Mouse (Mus musculus) left cerebral cortex, adult 18-20 months (tissue): ENCODE results near the gene Ten1. TPM values are rescaled to one million over a fixed set of nuclear protein-coding genes. Genes with fewer than 3 reads are reported as not detected.

Source experiments
- DNase-seq, 2 experiments: peaks; one replicate each; pipeline ENCODE4 v3.0.0; 2021 to 2022; ENCODE audit warnings: low spot score in 2 of 2, mixed read lengths in 1 of 2
- total RNA-seq, 2 experiments: library from RNA; stranded (reverse); gene quantifications; 2 replicates each; pipeline ENCODE4 v1.2.3; 2021

The Ten1 gene
- total RNA-seq, 2 experiments from 2014 or later = 37.8 to 39.5 TPM

DNA sequence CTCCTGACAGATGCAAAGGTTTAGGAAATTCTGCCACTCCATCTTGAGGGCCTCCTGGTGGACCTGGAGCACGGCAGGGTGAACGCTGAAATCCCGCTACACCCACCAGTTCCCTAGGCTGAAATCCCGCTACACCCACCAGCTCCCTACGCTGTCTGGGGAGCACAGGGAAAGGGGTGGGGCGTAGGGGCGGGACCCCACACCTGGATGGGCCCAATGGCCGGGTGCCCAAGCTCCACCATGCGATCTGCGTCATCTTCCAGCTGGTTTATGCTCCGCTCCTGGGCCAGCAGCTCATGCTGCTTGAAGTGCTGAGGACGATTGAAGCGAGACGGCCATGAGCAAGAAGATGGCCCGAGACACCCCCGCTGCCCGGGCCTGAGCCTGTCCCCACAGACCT lies 33.8 kb downstream of the Ten1 start:
- no peak for DNase-seq

DNA sequence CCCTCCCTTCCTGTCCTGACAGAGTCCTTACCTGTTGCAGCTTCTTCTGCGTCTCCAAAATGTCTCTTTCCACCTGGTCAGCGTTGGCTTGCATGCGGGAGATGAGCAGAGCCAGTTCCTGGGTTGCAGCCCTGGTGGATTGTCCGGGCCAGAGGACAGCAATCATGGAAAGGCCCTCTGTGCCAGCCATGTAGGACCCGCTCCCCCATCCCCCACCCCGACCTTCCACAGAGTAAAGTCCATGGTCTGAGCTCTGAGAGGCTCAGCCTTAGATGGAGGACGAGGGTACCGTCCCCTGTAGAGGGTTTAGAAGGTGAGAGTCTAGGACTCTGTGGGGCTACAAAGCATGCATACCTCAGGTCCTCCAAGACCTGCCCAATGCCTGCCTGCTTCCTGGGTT lies 36.2 kb downstream of the Ten1 start:
- no peak for DNase-seq

DNA sequence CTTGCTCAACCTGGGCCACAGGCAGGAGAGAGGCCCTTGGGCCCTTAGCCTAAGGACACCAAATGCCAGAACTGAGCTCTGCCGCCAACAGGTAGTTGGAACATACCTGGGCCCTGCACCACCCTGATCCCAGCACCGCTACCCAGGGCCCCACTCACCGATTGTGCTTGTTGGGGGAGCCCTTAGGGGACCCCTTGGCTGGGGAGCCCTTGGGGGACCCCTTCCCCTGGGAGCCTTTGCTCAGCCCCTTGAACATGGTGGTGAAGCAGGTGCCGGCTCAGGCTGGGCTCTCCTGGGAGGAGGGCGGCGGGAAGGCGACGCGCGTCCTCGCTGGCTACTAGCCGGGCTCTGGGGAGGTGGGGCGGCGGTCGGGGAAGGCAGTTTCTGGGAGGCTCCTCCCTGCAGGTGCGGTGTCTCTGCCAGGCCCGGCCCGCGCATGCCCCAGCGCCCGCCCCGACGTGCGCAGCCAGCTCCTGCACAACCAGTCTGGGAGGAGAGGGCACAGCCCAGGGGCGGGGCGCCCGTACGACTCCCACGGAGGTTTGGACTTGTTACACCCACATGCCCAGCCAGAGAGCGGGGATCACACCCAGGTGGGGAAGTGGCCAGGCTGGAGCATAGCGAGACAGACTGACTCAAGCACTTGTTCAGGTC lies 39.2 kb downstream of the Ten1 start, which contains the start of gene Evpl:
Gene Evpl (minus strand): TSS at position 336 of the 654 bp plus-strand sequence.
- DNase-seq = no peak

DNA sequence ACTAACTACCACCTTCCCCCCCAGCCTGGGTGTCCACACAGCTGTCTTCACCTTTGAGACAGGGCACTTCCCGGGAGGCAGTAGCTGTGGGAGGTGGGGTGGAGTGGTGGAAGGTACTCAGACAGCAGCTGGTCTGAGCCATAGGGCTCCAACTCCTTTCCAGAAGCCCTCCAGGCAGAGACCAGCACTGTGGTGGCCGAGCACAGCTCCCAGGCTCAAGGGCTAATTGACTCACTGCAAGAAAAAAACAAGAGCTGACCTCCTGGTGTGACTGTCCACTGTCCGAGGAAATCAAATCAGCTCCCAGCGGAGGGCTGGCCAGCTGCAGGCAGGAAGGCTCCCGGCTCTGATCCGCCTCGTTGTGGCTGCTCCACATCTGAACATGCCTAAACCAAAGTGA lies 41.1 kb downstream of the Ten1 start:
- no peak for DNase-seq

DNA sequence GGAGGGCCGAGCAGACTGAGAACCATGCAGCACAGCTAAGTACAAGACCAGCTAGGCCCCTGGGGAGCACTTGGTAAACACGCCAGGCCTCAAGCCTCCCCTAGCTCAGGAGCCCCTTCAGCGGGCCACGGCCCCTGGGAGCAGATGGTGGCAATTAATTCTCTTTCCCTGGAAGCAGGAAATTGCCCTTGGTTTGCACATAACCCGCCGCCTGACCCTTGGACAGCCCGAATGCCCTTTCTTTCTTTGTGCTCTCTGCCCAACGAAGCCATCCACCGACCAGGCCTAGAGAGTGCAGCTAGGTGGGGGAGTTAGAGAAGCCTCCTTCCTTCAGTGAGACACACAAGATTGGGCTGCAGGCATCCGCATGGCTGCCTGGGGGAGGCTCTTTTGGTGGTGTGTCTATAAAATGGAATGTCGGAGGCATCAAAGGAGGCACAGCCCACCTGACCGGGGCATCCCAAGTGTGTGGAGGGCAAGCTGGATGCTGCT lies 43.1 kb downstream of the Ten1 start:
- no peak for DNase-seq

DNA sequence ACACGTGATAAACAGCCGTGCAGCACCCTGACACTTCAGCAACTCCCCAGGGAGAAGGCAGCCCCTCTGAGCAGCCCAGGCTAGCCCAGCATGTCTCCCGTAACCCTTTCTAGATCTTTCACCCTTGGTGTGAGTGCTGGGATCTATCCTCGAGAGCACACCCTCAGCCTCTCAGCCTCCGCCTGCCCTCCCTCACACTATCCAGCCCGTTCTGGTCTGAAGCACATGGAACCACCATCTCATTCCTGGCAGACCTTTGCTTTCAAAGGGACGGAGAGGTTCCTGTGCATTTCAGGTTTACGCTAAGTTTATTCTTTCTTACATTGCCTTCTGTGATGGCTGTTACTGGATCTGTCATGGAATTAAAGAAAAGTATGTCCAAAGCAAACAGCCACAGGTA lies 45.9 kb downstream of the Ten1 start:
- no peak for DNase-seq

DNA sequence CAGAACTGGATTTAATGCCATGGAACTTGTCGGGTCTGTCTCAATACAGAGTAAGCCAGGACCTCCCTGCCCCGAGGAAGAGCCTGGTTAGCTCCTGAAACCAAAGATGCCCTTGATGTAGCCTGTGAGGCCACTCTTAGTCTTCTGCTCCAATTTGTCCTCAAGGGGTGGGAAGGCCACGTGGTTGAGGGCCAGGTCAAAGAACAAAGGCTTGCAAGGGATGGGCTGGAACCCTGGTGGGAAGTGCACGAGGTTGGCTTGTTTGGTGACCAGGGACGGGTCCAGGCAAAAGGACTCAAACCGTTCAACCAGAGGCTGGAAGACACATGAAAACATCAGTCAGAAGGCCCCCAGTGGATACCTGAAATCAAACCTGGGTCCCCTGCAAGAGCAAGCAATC lies 47.0 kb downstream of the Ten1 start:
- no peak for DNase-seq

DNA sequence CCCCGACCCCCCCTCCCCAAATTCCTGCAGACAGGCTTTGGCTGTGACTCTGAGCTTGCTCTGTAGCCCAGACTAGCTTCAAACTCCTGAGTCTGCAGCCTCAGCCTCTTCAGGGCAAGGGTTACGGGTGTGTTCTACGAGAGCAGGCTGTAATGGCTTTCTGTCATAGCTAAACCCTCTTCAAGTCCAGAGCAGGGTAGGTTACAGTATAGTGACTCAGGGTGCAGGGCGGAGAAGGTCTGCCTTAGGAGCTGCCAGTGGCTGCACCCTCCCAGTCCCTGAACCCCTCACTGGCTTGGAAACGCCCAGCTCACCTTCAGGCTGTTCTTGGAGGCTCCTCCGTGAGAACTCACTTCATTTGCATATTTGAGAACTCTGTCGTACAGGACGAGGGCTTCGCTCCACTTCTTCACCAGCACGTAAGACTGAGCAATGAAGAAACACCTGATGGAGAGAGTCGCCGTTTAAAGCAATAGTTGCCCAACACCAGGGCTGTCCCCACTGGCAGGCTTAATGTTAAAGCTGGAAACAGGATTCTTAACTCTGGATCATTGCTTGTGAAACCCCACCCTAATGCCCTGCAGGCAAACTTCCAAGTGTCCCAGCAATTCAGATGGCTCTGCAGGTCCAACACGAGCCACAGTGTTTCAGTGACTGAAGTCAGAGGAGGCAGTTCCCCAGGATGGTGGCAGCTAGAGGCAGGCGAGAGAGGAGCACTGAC lies 49.0 kb downstream of the Ten1 start:
- DNase-seq = no peak

DNA sequence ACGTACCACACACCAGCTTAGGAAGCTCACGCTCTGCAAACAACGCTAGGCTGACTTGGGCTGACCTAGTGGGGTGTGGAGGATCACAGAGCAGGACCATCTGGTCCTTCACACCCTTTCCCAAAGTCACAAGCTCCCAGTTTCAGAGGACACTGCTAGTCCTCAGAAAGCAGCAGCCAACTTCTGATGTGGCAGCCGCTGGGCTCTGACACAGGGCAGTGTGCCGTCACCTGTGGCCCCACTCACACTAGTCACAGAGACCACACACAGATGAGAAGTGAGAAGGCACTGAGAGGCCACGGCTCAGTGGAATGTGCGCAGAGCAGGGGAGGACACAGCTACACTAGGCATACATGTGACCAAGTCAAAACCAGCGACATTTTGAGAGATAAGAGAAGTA lies 52.2 kb downstream of the Ten1 start:
- DNase-seq = no peak

DNA sequence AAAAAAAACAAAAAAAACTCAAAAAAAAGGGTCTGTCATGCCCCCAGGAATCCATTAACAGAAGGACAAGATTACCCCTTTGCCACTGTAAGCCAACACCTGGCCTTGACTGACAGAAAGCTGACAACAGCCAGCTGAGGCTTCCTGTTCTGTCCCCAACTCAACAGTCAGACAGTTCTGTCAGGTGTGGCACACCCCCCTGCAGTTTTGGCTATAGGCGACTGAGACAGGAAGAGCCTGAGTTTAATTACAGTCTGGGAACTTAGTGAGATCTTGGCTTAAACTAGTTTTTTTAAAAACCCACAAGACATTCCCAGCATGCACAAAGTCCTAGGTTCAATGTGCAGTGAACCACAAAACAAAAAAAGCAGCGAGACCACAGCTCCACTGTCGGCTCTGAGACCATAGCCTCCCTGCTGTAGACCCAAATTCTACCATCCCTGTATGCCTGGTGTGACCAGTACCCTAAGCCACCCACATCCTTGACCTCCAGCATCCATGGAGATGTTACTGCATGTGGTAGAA lies 54.5 kb downstream of the Ten1 start:
- DNase-seq = no peak

DNA sequence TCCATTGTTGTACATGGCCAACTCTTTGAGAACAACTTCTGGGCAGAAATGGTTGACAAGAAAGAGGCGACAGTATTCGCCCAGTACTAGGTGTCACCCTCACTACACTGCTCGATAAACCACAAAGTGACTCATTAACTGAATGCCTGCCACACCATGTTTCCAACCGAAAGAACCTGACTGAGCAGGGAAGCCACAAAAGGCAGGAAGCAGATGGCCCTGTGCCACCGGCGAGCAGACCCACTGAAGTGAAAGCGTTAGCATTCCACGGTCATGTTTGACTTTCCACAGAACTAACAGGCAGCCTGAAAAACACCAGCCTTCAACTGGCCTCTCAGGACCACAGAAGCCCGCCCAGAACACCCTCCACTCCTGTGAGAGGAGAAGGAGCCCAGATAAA lies 56.0 kb downstream of the Ten1 start:
- peak; percentile 12 to 19 for DNase-seq

DNA sequence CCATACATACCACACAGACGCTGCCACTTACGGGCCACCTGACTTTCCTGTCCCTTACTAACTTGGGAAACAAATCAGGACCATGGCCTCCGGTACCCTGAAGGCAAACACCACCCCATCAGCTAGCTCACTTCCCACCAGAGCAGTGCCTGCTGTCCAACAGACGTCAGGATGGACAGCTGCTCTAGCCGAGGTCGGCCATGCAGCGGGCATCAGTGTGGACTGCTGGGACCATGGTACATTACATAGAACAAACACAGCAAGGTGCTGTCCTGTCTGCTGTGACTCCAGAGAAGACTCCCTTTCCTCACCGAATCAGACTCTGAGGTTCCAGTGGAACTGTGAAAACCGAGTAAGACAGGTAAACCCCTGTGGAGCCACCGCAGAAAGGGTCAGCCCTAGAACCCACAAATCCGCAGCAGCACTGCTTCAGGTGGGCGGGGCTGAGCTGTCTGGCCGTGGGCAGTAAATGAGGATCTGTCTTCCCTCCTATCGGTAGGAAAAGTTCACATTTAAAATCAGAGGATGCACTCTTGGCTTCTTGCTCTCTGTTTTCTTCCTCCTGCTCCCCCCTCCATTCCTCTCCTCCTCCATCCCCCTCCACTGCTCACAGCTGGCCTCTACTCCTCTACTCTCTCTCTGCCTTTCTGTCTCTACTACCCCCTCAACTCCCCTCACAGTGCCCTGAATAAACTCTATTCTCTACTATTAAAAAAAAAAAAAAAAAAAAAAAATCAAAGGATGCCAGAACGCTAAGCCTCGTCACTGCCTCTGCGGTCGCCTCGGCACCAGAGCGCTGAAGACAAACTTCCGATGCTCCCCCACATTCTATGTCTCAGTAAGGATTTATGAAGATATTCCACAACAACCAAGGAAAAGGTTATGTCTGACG lies 56.7 kb downstream of the Ten1 start:
- no peak for DNase-seq

DNA sequence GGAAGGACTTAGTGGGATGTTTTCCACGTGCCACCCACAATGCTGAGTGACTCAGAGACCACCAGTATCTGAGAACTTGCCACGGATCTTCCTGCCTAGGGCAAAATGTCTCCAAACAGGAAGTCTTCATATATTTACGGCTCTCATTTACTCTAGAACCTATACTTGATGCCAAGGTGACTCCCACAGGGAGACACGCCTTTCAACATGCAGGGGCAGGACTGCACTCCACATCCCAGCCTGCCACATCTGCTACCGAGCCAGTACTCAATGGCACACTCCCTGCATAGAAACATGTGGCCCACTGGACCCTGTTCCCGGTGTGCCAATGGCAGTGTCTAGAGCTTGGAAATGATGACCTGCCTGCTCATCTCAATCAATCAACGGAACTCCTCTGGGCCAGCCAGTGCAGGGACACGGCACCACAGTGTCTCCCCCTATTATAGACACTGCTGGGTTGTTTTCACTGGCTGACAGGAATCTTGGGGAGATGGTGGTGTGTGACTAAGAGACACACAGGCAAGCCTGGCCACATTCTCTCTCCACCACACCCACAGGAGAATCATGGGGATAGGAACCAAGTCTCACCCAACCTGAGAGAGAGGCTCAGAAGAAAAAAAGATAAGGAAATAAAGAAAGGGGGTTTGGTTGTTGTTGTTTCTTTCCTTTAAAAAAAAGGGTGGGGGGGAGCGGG lies 57.5 kb downstream of the Ten1 start:
- peak in 1 of 2 experiments; percentile 21 for DNase-seq

DNA sequence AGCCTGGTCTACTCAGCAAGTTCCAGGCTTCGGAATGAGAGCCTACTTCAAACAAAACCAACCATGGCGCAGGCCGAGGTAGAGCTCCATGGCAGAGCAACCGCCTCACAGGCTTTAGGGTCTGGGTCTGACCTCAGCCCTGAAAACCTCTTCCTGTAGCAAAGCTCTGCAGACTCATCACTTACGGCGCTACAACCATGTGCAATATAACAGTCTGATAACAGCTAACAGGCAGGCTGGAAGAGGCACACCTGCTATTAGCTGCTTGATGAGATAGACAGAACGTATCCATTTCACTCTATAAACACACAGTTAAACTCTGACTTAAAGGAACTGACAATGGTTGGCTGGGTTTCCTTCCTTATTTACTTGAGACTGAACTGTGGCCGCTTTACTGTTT lies 60.8 kb downstream of the Ten1 start:
- no peak for DNase-seq

DNA sequence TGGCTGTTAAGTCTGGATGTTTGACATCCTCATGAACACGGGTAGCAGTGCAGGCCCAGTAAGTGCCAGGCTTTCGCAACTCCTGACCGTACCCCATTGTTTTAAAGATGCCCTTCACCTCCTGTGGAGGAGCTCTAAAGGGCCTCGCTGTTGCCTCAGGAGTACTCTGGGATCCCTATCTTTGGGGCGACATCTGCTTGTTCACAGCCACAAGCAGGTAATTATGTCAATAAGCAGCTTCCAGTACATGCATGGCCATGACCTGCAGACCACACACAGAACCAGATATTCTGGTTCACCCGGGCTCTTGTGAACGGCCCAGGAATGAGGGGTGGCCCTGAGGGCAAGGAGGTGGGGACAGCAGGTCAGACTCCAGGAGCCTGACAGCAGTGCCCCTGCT lies 61.6 kb downstream of the Ten1 start:
- DNase-seq = no peak

Other genes with a start within 250 kb of the Ten1 start
- 1 to 10 TPM; 4.5 to 6.9 TPM for gene Itgb4, start 224.1 kb upstream of the Ten1 start, total RNA-seq
- 10 to 100 TPM; 15.5 to 16.3 TPM for gene Galk1, start 186.1 kb upstream of the Ten1 start, total RNA-seq
- gene H3f3b, start 170.9 kb upstream of the Ten1 start, total RNA-seq = 100 to 1,000 TPM; 246 to 269 TPM
- gene Unk, start 168.5 kb upstream of the Ten1 start, total RNA-seq = 10 to 100 TPM; 21.8 to 22.3 TPM
- 1 to 10 TPM; 1.8 to 2.7 TPM for gene Unc13d, start 120.9 kb upstream of the Ten1 start, total RNA-seq
- gene Wbp2, start 111.9 kb upstream of the Ten1 start, total RNA-seq = 100 to 1,000 TPM; 464 to 477 TPM
- 1 to 10 TPM; 7.3 to 7.9 TPM for gene Trim47, start 71.6 kb upstream of the Ten1 start, total RNA-seq
- gene Trim65, start 67.7 kb upstream of the Ten1 start, total RNA-seq = 1 to 10 TPM; 7.3 to 7.9 TPM
- gene Mrpl38, start 60.0 kb upstream of the Ten1 start, total RNA-seq = 10 to 100 TPM; 61.7 to 66.9 TPM
- 10 to 100 TPM; 75.9 to 81.3 TPM for gene Fbf1, start 30.7 kb upstream of the Ten1 start, total RNA-seq
- 100 to 1,000 TPM; 115 to 123 TPM for gene Acox1, start 190 bp downstream of the Ten1 start, total RNA-seq
- 1 to 10 TPM; 1.8 to 1.9 TPM for gene Evpl, start 39.2 kb downstream of the Ten1 start, total RNA-seq
- 10 to 100 TPM; 76.5 to 78.4 TPM for gene Srp68, start 75.4 kb downstream of the Ten1 start, total RNA-seq
- not detected for gene Galr2, start 82.1 kb downstream of the Ten1 start, total RNA-seq
- gene Exoc7, start 108.4 kb downstream of the Ten1 start, total RNA-seq = 100 to 1,000 TPM in 1 of 2 experiments, 10 to 100 TPM in 1; 91.1 to 103 TPM
- 1 to 10 TPM; 3.8 to 3.9 TPM for gene Foxj1, start 136.5 kb downstream of the Ten1 start, total RNA-seq
- gene Rnf157, start 214.2 kb downstream of the Ten1 start, total RNA-seq = 100 to 1,000 TPM; 256 to 274 TPM
- 10 to 100 TPM; 27.5 to 32.6 TPM for gene Ubald2, start 235.2 kb downstream of the Ten1 start, total RNA-seq